Mouse (Mus musculus): ENCODE measurements around the gene Tmem41a. TPM values are rescaled to one million over a fixed set of nuclear protein-coding genes. Genes with fewer than 3 reads are reported as not detected.
"Not testable (repeated sequence)": the region's sequence is repeated elsewhere in the genome, so short reads cannot be mapped to it uniquely, and the experiment has no call there.

Tmem41a gene
- total RNA-seq (2017), result 0.48 to 2.4 TPM in 2 of 3 replicates, not detected in the other

GRCm38 (mm10) chr16:21946761-21947715 lies at the start of gene Tmem41a:
TSS of gene Tmem41a (minus strand) at chr16:21947552.
- peak; percentile 73 for ATAC-seq (replicated peaks; ENCODE audit: insufficient number of reproducible peaks, low FRiP score, low TSS enrichment, poor library complexity, severe bottlenecking)

- ATAC-seq (replicated peaks; ENCODE audit: insufficient number of reproducible peaks, low FRiP score, low TSS enrichment, poor library complexity, severe bottlenecking), result no peak
Observed at GRCm38 (mm10) chr16:21996402-21996801, 49.0 kb upstream of the Tmem41a start.

- 0 out of 2 replicates have a peak, but pooled peaks have one; percentile 43 for ATAC-seq (replicated peaks; ENCODE audit: insufficient number of reproducible peaks, low FRiP score, low TSS enrichment, poor library complexity, severe bottlenecking)
Observed at GRCm38 (mm10) chr16:21995304-21995703, 48.0 kb upstream of the Tmem41a start, which contains the start of gene Liph. TSS of gene Liph (minus strand) at chr16:21995663.

DNA sequence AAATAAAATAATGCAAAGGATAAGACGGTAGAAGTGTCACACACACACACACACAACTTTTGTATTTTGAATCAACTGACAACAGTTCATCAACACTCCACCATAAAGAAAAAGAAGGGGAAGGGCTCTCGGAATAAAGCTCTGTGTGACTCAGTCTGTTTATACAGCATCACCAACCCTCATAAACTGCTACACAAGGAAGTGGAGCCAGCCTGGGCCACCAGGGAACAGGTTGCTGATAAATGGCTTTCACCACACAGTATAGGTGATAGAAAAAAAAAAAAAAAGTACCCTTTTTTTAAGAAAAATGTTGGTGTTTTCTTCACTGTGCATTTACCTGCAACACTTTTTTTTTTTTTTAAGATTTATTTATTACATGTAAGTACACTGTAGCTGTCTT lies 44.4 kb upstream of the Tmem41a start:
- ATAC-seq (replicated peaks; ENCODE audit: insufficient number of reproducible peaks, low FRiP score, low TSS enrichment, poor library complexity, severe bottlenecking), result no peak

- not testable (repeated sequence) for ATAC-seq (replicated peaks; ENCODE audit: insufficient number of reproducible peaks, low FRiP score, low TSS enrichment, poor library complexity, severe bottlenecking)
Observed at GRCm38 (mm10) chr16:21990893-21991292, 43.5 kb upstream of the Tmem41a start.

DNA sequence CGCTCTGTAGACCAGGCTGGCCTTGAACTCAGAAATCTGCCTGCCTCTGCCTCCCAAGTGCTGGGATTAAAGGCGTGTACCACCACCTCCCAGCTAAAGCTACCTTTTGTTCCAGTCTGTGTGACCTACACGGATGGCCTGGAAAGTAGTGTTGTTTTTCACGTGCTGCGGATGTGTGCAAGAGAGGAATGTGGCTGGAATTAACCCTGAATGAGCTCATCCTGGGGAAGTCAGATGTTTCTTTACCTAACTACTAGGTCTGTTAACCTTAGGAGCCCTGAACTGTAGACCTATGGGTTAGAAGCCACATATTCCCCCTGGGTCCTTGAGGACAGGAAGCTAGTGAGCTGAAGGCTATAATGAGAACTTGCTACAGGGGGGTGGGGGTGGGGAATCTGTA lies 40.6 kb upstream of the Tmem41a start:
- ATAC-seq (replicated peaks; ENCODE audit: insufficient number of reproducible peaks, low FRiP score, low TSS enrichment, poor library complexity, severe bottlenecking), result no peak

GRCm38 (mm10) chr16:21986191-21986590 lies 38.8 kb upstream of the Tmem41a start:
- no peak for ATAC-seq (replicated peaks; ENCODE audit: insufficient number of reproducible peaks, low FRiP score, low TSS enrichment, poor library complexity, severe bottlenecking)

DNA sequence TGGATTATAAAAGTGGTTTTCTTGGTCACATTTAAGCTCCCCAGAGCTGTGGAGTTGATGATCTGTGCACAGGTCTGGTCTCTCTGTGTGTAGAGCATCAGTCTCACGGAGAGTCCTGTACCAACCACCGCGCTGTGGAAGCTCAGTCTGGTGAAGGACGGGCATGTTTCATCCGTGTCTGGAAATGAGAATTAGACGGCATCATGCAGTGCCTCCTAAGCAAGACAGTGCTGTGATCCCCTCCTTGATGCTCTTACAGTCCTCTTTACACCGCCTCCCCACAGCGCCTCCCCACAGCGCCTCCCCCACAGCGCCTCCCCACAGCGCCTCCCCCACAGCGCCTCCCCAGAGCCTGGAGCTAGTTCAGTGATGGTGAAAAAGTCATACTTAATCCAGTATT lies 36.7 kb upstream of the Tmem41a start:
- no peak for ATAC-seq (replicated peaks; ENCODE audit: insufficient number of reproducible peaks, low FRiP score, low TSS enrichment, poor library complexity, severe bottlenecking)

DNA sequence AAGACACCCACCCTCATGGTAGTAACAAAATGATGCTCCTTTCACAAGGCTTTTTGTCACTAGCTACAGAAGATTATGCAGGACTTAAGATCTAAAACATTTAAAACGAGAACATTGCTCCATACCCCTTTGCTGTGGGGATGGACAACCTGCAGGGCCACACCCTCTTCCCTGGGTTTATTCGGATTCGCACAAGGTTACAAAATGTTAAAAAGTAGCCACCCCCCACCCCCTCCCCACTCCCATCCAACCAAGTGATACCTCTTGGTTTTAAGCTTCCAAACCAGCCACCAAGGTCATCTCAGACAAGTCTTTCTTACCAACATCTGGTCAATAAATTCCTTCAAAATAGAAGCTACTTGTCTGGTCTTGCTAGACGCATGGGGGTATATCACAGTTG lies 36.2 kb upstream of the Tmem41a start:
- no peak for ATAC-seq (replicated peaks; ENCODE audit: insufficient number of reproducible peaks, low FRiP score, low TSS enrichment, poor library complexity, severe bottlenecking)

- no peak for ATAC-seq (replicated peaks; ENCODE audit: insufficient number of reproducible peaks, low FRiP score, low TSS enrichment, poor library complexity, severe bottlenecking)
Observed at GRCm38 (mm10) chr16:21983146-21983545, 35.8 kb upstream of the Tmem41a start.

DNA sequence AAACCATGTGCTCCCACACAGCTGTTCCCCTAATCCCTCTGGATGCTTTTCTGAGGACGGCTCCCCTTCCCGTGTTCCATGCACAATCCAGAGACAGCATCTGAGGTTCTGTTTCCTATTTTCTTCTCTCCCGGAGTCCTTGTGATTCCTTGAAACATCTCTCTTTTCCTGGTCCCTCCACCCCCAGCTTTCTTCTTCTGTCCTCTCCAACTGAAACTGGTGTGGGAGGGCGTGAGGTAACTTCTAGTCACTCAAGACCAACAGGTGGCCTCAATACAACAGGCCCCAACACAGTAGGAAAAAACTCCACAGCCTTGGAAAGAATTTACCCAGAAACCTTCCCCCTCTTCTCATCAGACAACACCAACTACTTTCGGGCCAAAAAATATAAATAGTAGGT lies 30.0 kb upstream of the Tmem41a start:
- no peak for ATAC-seq (replicated peaks; ENCODE audit: insufficient number of reproducible peaks, low FRiP score, low TSS enrichment, poor library complexity, severe bottlenecking)

- ATAC-seq (replicated peaks; ENCODE audit: insufficient number of reproducible peaks, low FRiP score, low TSS enrichment, poor library complexity, severe bottlenecking), result no peak
Observed at GRCm38 (mm10) chr16:21976203-21976602, 28.9 kb upstream of the Tmem41a start.

DNA sequence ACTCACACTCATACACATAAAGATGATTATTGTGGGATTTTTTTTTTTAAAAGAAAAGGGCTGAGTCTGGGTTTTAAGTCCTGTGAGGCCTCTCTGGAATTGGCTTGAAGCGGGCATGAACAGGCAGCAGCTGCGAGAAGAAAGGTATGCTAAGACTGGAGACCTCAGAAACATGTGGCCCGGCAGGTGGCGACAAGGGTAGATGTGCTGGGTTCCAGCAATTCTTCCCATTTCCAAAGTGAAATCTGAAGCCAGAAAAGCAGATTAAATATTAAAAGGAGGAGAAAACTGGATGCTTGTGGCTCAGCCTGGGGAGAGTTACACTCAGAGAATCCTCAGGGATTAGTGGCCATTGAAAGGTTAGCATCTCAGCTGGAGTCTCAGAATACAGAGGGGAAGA lies 24.1 kb upstream of the Tmem41a start:
- no peak for ATAC-seq (replicated peaks; ENCODE audit: insufficient number of reproducible peaks, low FRiP score, low TSS enrichment, poor library complexity, severe bottlenecking)

DNA sequence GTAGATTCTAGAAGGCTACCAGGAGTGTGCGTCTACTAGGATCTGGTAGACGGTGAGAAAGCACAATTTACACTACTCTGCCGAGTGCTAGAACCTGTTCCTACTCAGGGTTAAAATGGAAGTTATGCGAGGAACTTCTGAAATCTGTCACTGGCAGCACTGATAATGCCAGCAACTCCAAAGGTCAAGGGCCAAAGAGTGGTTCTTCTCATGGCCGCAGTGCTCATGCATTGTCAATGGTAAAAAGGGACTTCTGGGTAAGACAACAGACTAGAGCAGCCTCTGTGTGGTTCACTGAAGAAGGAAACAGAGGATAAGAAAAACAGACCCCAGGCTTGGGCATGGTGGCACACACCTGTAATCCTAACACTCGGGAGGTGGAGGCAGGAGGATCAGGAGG lies 23.2 kb upstream of the Tmem41a start:
- ATAC-seq (replicated peaks; ENCODE audit: insufficient number of reproducible peaks, low FRiP score, low TSS enrichment, poor library complexity, severe bottlenecking), result no peak

DNA sequence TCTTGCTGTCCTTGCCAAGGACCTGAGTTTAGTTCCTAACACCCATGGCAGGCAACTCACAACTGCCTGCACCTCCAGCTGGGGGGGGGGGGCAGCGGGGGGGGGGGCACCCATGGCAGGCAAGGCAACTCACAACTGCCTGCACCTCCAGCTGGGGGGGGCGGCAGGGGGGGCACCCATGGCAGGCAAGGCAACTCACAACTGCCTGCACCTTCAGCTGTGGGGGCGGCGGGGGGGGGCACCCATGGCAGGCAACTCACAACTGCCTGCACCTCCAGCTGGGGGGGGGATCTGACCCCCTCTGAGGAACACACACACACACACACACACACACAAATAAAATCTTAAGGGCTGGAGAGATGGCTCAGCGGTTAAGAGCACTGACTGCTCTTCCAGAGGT lies 22.5 kb upstream of the Tmem41a start:
- ATAC-seq (replicated peaks; ENCODE audit: insufficient number of reproducible peaks, low FRiP score, low TSS enrichment, poor library complexity, severe bottlenecking), result no peak

DNA sequence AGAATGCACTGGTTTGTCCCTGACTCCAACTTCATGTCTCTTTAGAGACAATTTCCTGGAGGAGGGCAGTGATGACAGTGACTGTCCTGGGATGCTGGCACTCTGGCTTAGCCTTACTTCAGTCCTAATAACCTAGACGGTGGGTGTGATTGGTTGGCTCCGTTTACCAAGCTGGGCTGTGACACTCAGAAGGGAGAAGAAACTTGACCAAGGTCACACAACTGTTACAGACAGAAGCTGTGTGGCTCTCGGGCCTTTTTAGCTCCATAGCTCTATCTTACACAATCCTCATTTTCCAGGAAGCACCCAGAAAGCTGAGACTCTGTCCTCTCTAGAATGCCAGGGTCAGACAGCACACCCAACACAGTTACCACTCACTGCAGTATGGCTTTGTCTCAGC lies 18.2 kb upstream of the Tmem41a start:
- no peak for ATAC-seq (replicated peaks; ENCODE audit: insufficient number of reproducible peaks, low FRiP score, low TSS enrichment, poor library complexity, severe bottlenecking)

- ATAC-seq (replicated peaks; ENCODE audit: insufficient number of reproducible peaks, low FRiP score, low TSS enrichment, poor library complexity, severe bottlenecking), result no peak
Observed at GRCm38 (mm10) chr16:21955591-21955990, 8.2 kb upstream of the Tmem41a start.

DNA sequence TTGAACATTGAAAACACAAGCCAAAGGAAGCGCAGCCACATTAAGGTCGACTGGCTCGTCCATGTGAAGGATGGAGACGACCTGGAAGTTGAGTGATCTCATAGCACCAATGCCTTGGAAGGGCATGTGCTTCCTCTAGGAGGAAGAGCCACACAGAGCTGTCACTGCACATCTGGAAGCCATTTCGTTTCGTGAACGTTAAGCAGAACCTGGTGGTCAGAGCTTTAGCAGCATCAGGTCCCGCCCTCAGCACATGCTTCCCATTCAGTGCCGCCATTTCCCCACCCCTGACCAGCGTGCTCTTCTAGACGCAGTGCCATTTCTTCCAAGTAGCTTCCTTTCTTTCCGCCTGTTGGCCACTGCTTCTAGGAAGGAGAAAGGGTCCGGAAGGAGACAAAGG lies 18.9 kb downstream of the Tmem41a start:
- ATAC-seq (replicated peaks; ENCODE audit: insufficient number of reproducible peaks, low FRiP score, low TSS enrichment, poor library complexity, severe bottlenecking), result no peak

DNA sequence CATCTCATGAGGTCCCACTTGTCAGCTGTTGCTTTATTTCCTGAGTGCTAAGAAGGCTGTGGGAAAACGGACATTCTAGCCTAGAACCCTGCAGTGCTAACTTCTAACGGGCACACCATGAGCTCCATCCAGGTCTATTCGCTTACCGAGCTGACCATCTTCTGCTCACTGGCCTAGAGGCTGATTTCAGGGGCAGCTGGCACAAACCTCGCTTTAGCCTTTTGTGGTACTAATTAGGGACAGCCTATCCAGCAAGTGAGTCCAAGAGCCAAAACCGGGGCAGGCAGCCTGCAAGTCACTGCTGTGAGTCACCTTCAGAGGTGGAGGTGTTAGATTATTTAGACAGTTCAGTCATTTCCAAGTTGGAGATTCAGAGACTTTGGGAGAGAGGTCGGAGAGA lies 30.7 kb downstream of the Tmem41a start:
- no peak for ATAC-seq (replicated peaks; ENCODE audit: insufficient number of reproducible peaks, low FRiP score, low TSS enrichment, poor library complexity, severe bottlenecking)

- ATAC-seq (replicated peaks; ENCODE audit: insufficient number of reproducible peaks, low FRiP score, low TSS enrichment, poor library complexity, severe bottlenecking), result 0 out of 2 replicates have a peak, but pooled peaks have one; percentile 31
Observed at GRCm38 (mm10) chr16:21913347-21913746, 34.0 kb downstream of the Tmem41a start.
